Mouse (Mus musculus): Measurements from ENCODE around the gene Entpd7. TPM values are rescaled to one million over a fixed set of nuclear protein-coding genes. Genes with fewer than 3 reads are reported as not detected.

Gene Entpd7
- polyA plus RNA-seq, 1 experiment from 2014 or later, result 10.5 TPM

DNA sequence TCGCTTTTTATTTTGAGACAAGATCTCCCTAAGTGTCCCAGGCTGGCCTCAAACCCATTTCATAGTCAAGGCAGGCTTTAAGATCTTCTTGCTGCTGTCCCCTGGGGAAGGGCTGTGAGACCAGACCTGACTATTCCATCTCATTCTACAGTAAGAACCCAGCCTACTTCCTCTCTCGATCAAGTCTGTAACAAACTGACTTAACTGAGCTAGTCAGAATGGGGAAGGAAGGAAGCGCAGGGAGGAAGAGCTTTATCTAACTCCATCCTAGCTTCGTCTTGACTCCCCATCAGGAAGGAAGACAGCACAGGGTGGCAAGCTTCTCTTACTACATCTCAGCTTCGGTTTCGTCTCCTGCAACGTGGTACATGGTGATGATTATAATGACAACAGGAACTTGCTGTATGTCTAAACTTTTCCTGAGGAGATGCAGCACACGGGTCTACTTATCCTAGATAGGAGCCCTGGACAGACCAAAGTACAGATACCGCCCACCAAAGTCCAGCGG is 9.9 kb upstream of the Entpd7 start:
- no peak overlapping the region for H3K9ac ChIP-seq (replicated peaks; ENCODE audit: low read length)
- no peak overlapping the region for H3K27ac ChIP-seq (replicated peaks; ENCODE audit: low read depth, low read length)
- no peak overlapping the region for H3K4me2 ChIP-seq (ENCODE audit: low read length)
- 0 out of 2 replicates have a peak, but pooled peaks cover 9% of the 10 kb centered on the region for H3K4me1 ChIP-seq (ENCODE audit: control insufficient read depth, insufficient read depth, low read length)
- no peak for DNase-seq
- H3K9me3 ChIP-seq (ENCODE audit: control insufficient read depth, low read length), result no peaks in the 10 kb centered on the region
- no peaks in the 10 kb centered on the region for H3K36me3 ChIP-seq (ENCODE audit: control insufficient read depth, insufficient read depth, low read length)
- no peaks in the 10 kb centered on the region for H3K27me3 ChIP-seq (ENCODE audit: control insufficient read depth, insufficient read depth, low read length)
- ATAC-seq (ENCODE audit: low FRiP score, low TSS enrichment), result no peak
- WGBS, result 86% methylated on average over 10 of the region's 10 CpGs
- no peak overlapping the region for H3K4me3 ChIP-seq (replicated peaks; ENCODE audit: low read depth, low read length)

DNA sequence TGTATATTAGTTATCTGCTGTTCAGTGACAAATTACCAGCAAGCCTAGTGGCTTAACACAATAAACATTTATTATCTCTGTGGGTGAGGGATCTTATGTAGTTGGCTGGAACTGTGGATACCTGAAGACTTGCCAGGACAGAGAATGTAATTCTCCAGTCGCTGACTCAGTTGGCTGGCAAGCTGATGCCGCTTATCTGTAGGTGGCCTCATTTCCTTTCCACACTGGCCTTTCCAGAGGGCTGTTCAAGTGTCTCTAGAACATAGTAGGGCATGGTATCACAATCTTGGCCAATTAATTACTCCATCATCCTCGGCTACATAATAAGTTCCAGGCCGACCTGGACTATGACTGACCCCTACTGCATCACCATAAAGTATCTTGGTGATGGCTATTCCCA is 7.9 kb upstream of the Entpd7 start:
- H3K27me3 ChIP-seq (ENCODE audit: control insufficient read depth, insufficient read depth, low read length), result no peaks in the 10 kb centered on the region
- H3K4me3 ChIP-seq (replicated peaks; ENCODE audit: low read depth, low read length), result no peak overlapping the region
- H3K36me3 ChIP-seq (ENCODE audit: control insufficient read depth, insufficient read depth, low read length), result no peaks in the 10 kb centered on the region
- ATAC-seq (ENCODE audit: low FRiP score, low TSS enrichment), result no peak
- H3K9me3 ChIP-seq (ENCODE audit: control insufficient read depth, low read length), result no peaks in the 10 kb centered on the region
- no peak overlapping the region for H3K9ac ChIP-seq (replicated peaks; ENCODE audit: low read length)
- H3K4me2 ChIP-seq (ENCODE audit: low read length), result no peak overlapping the region
- H3K4me1 ChIP-seq (ENCODE audit: control insufficient read depth, insufficient read depth, low read length), result 0 out of 2 replicates have a peak, but pooled peaks cover 1% of the 10 kb centered on the region
- H3K27ac ChIP-seq (replicated peaks; ENCODE audit: low read depth, low read length), result no peak overlapping the region
- 89% methylated on average over 4 of the region's 4 CpGs for WGBS
- no peak for DNase-seq

DNA sequence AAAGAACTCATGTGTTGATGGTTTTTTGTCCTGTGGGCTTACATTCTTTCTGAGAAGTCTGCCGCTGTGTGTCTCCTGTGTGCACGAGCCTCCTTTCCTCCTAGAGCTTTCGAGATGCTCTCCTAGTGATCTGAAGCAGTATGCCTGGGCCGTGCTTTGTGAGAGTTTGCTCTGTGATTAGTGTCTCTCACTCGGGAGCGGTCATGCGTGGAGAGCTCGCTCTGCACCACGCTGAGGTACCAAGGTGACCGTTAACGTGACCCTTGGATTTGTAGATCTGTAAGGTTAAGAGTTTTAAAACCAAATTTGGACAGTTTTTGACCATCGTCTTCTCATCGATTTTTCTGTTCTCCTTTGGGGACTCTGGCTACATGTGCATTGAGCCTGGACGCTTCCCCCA is 3.3 kb downstream of the Entpd7 start:
- no peak overlapping the region for H3K9ac ChIP-seq (replicated peaks; ENCODE audit: low read length)
- H3K27ac ChIP-seq (replicated peaks; ENCODE audit: low read depth, low read length), result no peak overlapping the region
- no peak overlapping the region for H3K4me2 ChIP-seq (ENCODE audit: low read length)
- H3K9me3 ChIP-seq (ENCODE audit: control insufficient read depth, low read length), result no peaks in the 10 kb centered on the region
- 0 out of 2 replicates have a peak, but pooled peaks cover 2% of the 10 kb centered on the region for H3K4me1 ChIP-seq (ENCODE audit: control insufficient read depth, insufficient read depth, low read length)
- DNase-seq (peak; percentile 9), ATAC-seq (ENCODE audit: low FRiP score, low TSS enrichment) (no peak)
- H3K36me3 ChIP-seq (ENCODE audit: control insufficient read depth, insufficient read depth, low read length), result no peaks in the 10 kb centered on the region
- H3K4me3 ChIP-seq (replicated peaks; ENCODE audit: low read depth, low read length), result no peak overlapping the region
- WGBS, result 41% methylated on average over 14 of the region's 14 CpGs
- H3K27me3 ChIP-seq (ENCODE audit: control insufficient read depth, insufficient read depth, low read length), result no peaks in the 10 kb centered on the region

DNA sequence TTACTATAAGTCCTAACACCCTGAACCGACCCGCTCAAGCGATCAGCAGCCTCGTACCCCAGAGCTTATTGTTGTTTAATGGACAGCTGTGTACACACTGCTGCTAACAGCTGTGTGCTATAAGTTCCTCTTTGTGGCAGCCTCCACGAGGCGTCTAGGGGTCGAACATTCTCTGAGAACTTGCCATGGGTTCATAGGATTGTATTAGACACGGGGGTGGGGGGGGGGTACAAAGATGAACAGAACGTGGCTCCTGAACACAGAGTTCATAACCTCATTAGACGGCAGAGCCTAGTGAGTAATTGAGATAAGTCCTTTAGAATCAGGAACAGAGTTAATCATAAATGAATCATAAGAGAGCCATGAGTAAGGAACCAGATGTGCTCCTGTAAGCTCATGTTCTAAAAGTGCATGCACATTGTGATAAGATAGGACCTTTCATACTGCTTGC is 6.1 kb downstream of the Entpd7 start:
- no peak overlapping the region for H3K4me3 ChIP-seq (replicated peaks; ENCODE audit: low read depth, low read length)
- H3K4me1 ChIP-seq (ENCODE audit: control insufficient read depth, insufficient read depth, low read length), result no peaks in the 10 kb centered on the region
- DNase-seq (no peak), ATAC-seq (ENCODE audit: low FRiP score, low TSS enrichment) (no peak)
- no peaks in the 10 kb centered on the region for H3K9me3 ChIP-seq (ENCODE audit: control insufficient read depth, low read length)
- no peak overlapping the region for H3K27ac ChIP-seq (replicated peaks; ENCODE audit: low read depth, low read length)
- 48% methylated on average over 10 of the region's 10 CpGs for WGBS
- H3K9ac ChIP-seq (replicated peaks; ENCODE audit: low read length), result no peak overlapping the region
- H3K4me2 ChIP-seq (ENCODE audit: low read length), result no peak overlapping the region
- no peaks in the 10 kb centered on the region for H3K27me3 ChIP-seq (ENCODE audit: control insufficient read depth, insufficient read depth, low read length)
- peaks cover 6% of the 10 kb centered on the region; the same call in 1 of the 2 replicates for H3K36me3 ChIP-seq (ENCODE audit: control insufficient read depth, insufficient read depth, low read length)

GRCm38 (mm10) chr19:43697666-43698370 is 8.3 kb downstream of the Entpd7 start:
- ATAC-seq (ENCODE audit: low FRiP score, low TSS enrichment) (no peak), DNase-seq (peak; percentile 41)
- no peak overlapping the region for H3K4me3 ChIP-seq (replicated peaks; ENCODE audit: low read depth, low read length)
- H3K9me3 ChIP-seq (ENCODE audit: control insufficient read depth, low read length), result no peaks in the 10 kb centered on the region
- WGBS, result 91% methylated on average over 5 of the region's 5 CpGs
- H3K27ac ChIP-seq (replicated peaks; ENCODE audit: low read depth, low read length), result no peak overlapping the region
- no peaks in the 10 kb centered on the region for H3K27me3 ChIP-seq (ENCODE audit: control insufficient read depth, insufficient read depth, low read length)
- H3K9ac ChIP-seq (replicated peaks; ENCODE audit: low read length), result no peak overlapping the region
- no peaks in the 10 kb centered on the region for H3K4me1 ChIP-seq (ENCODE audit: control insufficient read depth, insufficient read depth, low read length)
- H3K4me2 ChIP-seq (ENCODE audit: low read length), result no peak overlapping the region
- H3K36me3 ChIP-seq (ENCODE audit: control insufficient read depth, insufficient read depth, low read length), result peaks cover 13% of the 10 kb centered on the region

- ATAC-seq (ENCODE audit: low FRiP score, low TSS enrichment), result no peak
- 80% methylated on average over 11 of the region's 11 CpGs for WGBS
- no peak overlapping the region for H3K4me2 ChIP-seq (ENCODE audit: low read length)
Measured at GRCm38 (mm10) chr19:43699021-43699762, 9.7 kb downstream of the Entpd7 start.

GRCm38 (mm10) chr19:43699763-43700155 is 10.3 kb downstream of the Entpd7 start:
- 84% methylated on average over 6 of the region's 6 CpGs for WGBS

More at GRCm38 (mm10) chr19:43699021-43699762, 9.7 kb downstream of the Entpd7 start:
- Histone ChIP-seq H3K36me3 (ENCODE audit: control insufficient read depth, insufficient read depth, low read length) (peaks cover 18% of the 10 kb centered on the region), H3K27me3 (ENCODE audit: control insufficient read depth, insufficient read depth, low read length) (no peaks in the 10 kb centered on the region), H3K4me1 (ENCODE audit: control insufficient read depth, insufficient read depth, low read length) (no peaks in the 10 kb centered on the region), H3K4me3 (replicated peaks; ENCODE audit: low read depth, low read length) (no peak overlapping the region), H3K27ac (replicated peaks; ENCODE audit: low read depth, low read length) (no peak overlapping the region), H3K9ac (replicated peaks; ENCODE audit: low read length) (no peak overlapping the region), H3K9me3 (ENCODE audit: control insufficient read depth, low read length) (no peaks in the 10 kb centered on the region)
- no peak for DNase-seq

DNA sequence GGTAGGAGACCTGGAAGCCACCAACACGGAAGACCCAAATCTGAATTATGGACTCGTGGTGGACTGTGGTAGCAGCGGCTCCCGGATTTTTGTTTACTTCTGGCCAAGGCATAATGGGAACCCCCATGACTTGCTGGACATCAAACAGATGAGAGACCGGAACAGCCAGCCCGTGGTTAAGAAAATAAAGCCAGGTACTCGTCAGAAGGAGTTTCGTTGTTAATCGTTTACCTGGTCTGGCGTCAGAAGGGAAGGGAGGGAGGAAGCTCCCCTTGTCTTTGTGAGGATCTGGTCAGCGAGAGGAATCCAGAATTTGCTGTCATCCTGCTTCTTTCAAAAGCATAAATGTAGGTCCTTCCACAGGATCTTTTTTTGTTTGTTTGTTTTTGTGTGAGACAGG is 14.7 kb downstream of the Entpd7 start:
- H3K4me3 ChIP-seq (replicated peaks; ENCODE audit: low read depth, low read length), result no peak overlapping the region
- WGBS, result 94% methylated on average over 11 of the region's 11 CpGs
- H3K4me2 ChIP-seq (ENCODE audit: low read length), result no peak overlapping the region
- no peak overlapping the region for H3K27ac ChIP-seq (replicated peaks; ENCODE audit: low read depth, low read length)
- DNase-seq, result no peak
- no peak overlapping the region for H3K9ac ChIP-seq (replicated peaks; ENCODE audit: low read length)
- no peaks in the 10 kb centered on the region for H3K4me1 ChIP-seq (ENCODE audit: control insufficient read depth, insufficient read depth, low read length)
- no peaks in the 10 kb centered on the region for H3K9me3 ChIP-seq (ENCODE audit: control insufficient read depth, low read length)
- no peaks in the 10 kb centered on the region for H3K27me3 ChIP-seq (ENCODE audit: control insufficient read depth, insufficient read depth, low read length)
- no peak for ATAC-seq (ENCODE audit: low FRiP score, low TSS enrichment)
- peaks cover 62% of the 10 kb centered on the region for H3K36me3 ChIP-seq (ENCODE audit: control insufficient read depth, insufficient read depth, low read length)

More at GRCm38 (mm10) chr19:43699763-43700155, 10.3 kb downstream of the Entpd7 start:
- Histone ChIP-seq H3K9me3 (ENCODE audit: control insufficient read depth, low read length) (no peaks in the 10 kb centered on the region), H3K4me1 (ENCODE audit: control insufficient read depth, insufficient read depth, low read length) (no peaks in the 10 kb centered on the region), H3K36me3 (ENCODE audit: control insufficient read depth, insufficient read depth, low read length) (peaks cover 23% of the 10 kb centered on the region), H3K4me2 (ENCODE audit: low read length) (no peak overlapping the region), H3K27me3 (ENCODE audit: control insufficient read depth, insufficient read depth, low read length) (no peaks in the 10 kb centered on the region), H3K9ac (replicated peaks; ENCODE audit: low read length) (no peak overlapping the region), H3K4me3 (replicated peaks; ENCODE audit: low read depth, low read length) (no peak overlapping the region), H3K27ac (replicated peaks; ENCODE audit: low read depth, low read length) (no peak overlapping the region)
- ATAC-seq (ENCODE audit: low FRiP score, low TSS enrichment) (no peak), DNase-seq (no peak)
